8 mouse cellular contexts compared by ENCODE assay signal in genomic region chr13:47666956-47667701, GRCm38 (mm10).
DNase-seq lines count a peak whose midpoint lies in the region; ATAC-seq and TF ChIP-seq lines count a peak whose summit lies in the region.

No protein-coding gene starts in this region.

- H3K9me3 ChIP-seq in limb, embryonic 11.5 days (ENCODE audit: control insufficient read depth, low read length): no peaks in the 10 kb centered on the region

- no peaks in the 10 kb centered on the region for H3K36me3 ChIP-seq in limb, embryonic 11.5 days (ENCODE audit: control insufficient read depth, insufficient read depth, low read length)
- no peaks in the 10 kb centered on the region for H3K36me3 ChIP-seq in testis, adult 2 months (ENCODE audit: control insufficient read depth, insufficient read depth, low read length)

- H3K27ac ChIP-seq in embryonic fibroblast, embryonic 13.5 days (ENCODE audit: insufficient read depth, low read length): no peak overlapping the region
- H3K27ac ChIP-seq in limb, embryonic 11.5 days (replicated peaks; ENCODE audit: low read depth, low read length): no peak overlapping the region
- no peak overlapping the region for H3K27ac ChIP-seq in testis, adult 2 months (ENCODE audit: control insufficient read depth, insufficient read depth, low read depth, low read length)

- H3K4me1 ChIP-seq in embryonic fibroblast, embryonic 13.5 days (ENCODE audit: control insufficient read depth, insufficient read depth, low read length): no peaks in the 10 kb centered on the region
- H3K4me1 ChIP-seq in limb, embryonic 11.5 days (ENCODE audit: control insufficient read depth, insufficient read depth, low read length): no peaks in the 10 kb centered on the region
- H3K4me1 ChIP-seq in testis, adult 2 months (ENCODE audit: control insufficient read depth, insufficient read depth, low read length): peaks cover 14% of the 10 kb centered on the region

- no peak for ATAC-seq in limb, embryonic 11.5 days (ENCODE audit: insufficient number of reproducible peaks, low FRiP score, low TSS enrichment, low read depth)

- H3K27me3 ChIP-seq in limb, embryonic 11.5 days (ENCODE audit: control insufficient read depth, insufficient read depth, low read length): no peaks in the 10 kb centered on the region
- no peaks in the 10 kb centered on the region for H3K27me3 ChIP-seq in testis, adult 2 months (ENCODE audit: control insufficient read depth, insufficient read depth, low read length)

- H3K4me3 ChIP-seq in embryonic fibroblast, embryonic 13.5 days (ENCODE audit: insufficient read depth, low read length): no peak overlapping the region
- no peak overlapping the region for H3K4me3 ChIP-seq in limb, embryonic 11.5 days (ENCODE audit: low read depth, low read length)
- peak overlapping the region; percentile 36 for H3K4me3 ChIP-seq in testis, adult 2 months (ENCODE audit: control insufficient read depth, low read depth, low read length)

- DNase-seq in spleen, adult 18-20 months: peak; percentile 8 to 41
- no peak for DNase-seq in spleen, adult 12 weeks (ENCODE audit: low spot score)
- peak; percentile 65 to 79 for DNase-seq in heart, adult 9 months (ENCODE audit: low spot score in 2 of 2)
- peak; percentile 91 for DNase-seq in kidney, adult 9 months
- peak; percentile 93 for DNase-seq in limb, embryonic 11.5 days (ENCODE audit: low spot score)
- peak; percentile 89 for DNase-seq in neural tube, embryonic 10.5 days (ENCODE audit: extremely low spot score, low spot score)

- WGBS in limb, embryonic 11.5 days: 32% methylated on average over 13 of the region's 13 CpGs

- H3K4me2 ChIP-seq in limb, embryonic 11.5 days (ENCODE audit: low read depth, severe bottlenecking): no peak overlapping the region

- TF ChIP-seq POLR2A in embryonic fibroblast, embryonic 13.5 days (IDR thresholded peaks at IDR 0.05; ENCODE audit: low read depth, low read length): no peak
- TF ChIP-seq POLR2A in testis, adult 2 months (IDR thresholded peaks at IDR 0.05; ENCODE audit: control insufficient read depth, low read depth, low read length): no peak

- H3K9ac ChIP-seq in limb, embryonic 11.5 days (ENCODE audit: low read length): no peak overlapping the region

- peak; percentile 66 for TF ChIP-seq CTCF in embryonic fibroblast, embryonic 13.5 days (IDR thresholded peaks at IDR 0.05; ENCODE audit: borderline replicate concordance, insufficient read depth, low read length)
- peak; percentile 89 for TF ChIP-seq CTCF in testis, adult 2 months (IDR thresholded peaks at IDR 0.05; ENCODE audit: control insufficient read depth, insufficient read depth, insufficient replicate concordance, low read depth, low read length)
